Mouse (Mus musculus) heart, adult 2 months (tissue): Measurements from ENCODE around the gene Hoxa4. TPM values are rescaled to one million over a fixed set of nuclear protein-coding genes. Genes with fewer than 3 reads are reported as not detected.

Experiments used
- DNase-seq, 2 experiments: peaks; one replicate each; pipeline ENCODE4 v3.0.0; 2021
- H3K27ac ChIP-seq: fragments of 200-600 bp; 2 replicates; pipeline ENCODE4 v1.8.1; 2022
- H3K27me3 ChIP-seq: fragments of 200-500 bp; 2 replicates; pipeline ENCODE4 v1.6.1; 2012; ENCODE audit warnings: mild to moderate bottlenecking, low read length, inconsistent platforms, mixed read lengths; ENCODE audit not compliant: control insufficient read depth, insufficient read depth
- H3K36me3 ChIP-seq: fragments of 200-500 bp; 2 replicates; pipeline ENCODE4 v1.6.1; 2012; ENCODE audit warnings: low read length, inconsistent platforms; ENCODE audit not compliant: control insufficient read depth, insufficient read depth
- H3K4me1 ChIP-seq: fragments of 200-500 bp; 2 replicates; pipeline ENCODE4 v1.6.1; 2011; ENCODE audit warnings: low read length; ENCODE audit not compliant: control insufficient read depth, insufficient read depth
- H3K4me3 ChIP-seq: fragments of 200-600 bp; 2 replicates; pipeline ENCODE4 v1.8.1; 2022
- H3K79me2 ChIP-seq: fragments of 200-500 bp; replicated peaks from 2 replicates; pipeline ENCODE4 v1.6.1; 2012; ENCODE audit warnings: mild to moderate bottlenecking, inconsistent platforms, low read length, moderate library complexity, mixed read lengths; ENCODE audit not compliant: control insufficient read depth, insufficient read depth
- H3K9ac ChIP-seq: fragments of 200-500 bp; 2 replicates; pipeline ENCODE4 v1.6.1; 2012; ENCODE audit warnings: low read depth, mild to moderate bottlenecking, control low read depth, inconsistent platforms, low read length, mixed read lengths
- CTCF ChIP-seq: fragments of 200-600 bp; IDR thresholded peaks from 2 replicates; pipeline ENCODE4 v1.8.1; 2022; ENCODE audit warnings: antibody characterized with exemption, mild to moderate bottlenecking, moderate library complexity
- EP300 ChIP-seq: fragments of 200-500 bp; IDR thresholded peaks from 2 replicates; pipeline ENCODE4 v1.6.1; 2011; ENCODE audit warnings: low read depth, low read length, control low read depth; ENCODE audit not compliant: insufficient read depth
- POLR2A ChIP-seq: fragments of 200-500 bp; IDR thresholded peaks from 2 replicates; pipeline ENCODE4 v1.6.1; 2011; ENCODE audit warnings: mild to moderate bottlenecking, low read depth, low read length, control low read depth; ENCODE audit not compliant: insufficient read depth
- WGBS: fragments of 180-500 bp; shearing (Covaris S2); methylation state at CpG from one replicate; pipeline ENCODE4 v1.1.7; 2018; 5-methylcytosine and 5-hydroxymethylcytosine counted together
- intact Hi-C: fragments of 180-260 bp; cut with DNase I; formaldehyde crosslinking; loops from one replicate; pipeline ENCODE4 v1.15.1; 2025
- polyA plus RNA-seq: library from polyadenylated mRNA; depleted of rRNA; stranded (reverse); fragments of >200 nt; gene quantifications from 2 replicates; pipeline ENCODE4 v1.2.3, GENCODE M21; 2012
- total RNA-seq, 2 experiments: library from RNA; stranded (reverse); gene quantifications; 2 replicates each; pipeline ENCODE4 v1.2.3; 2021

The Hoxa4 gene
- total and polyA plus RNA-seq, 3 experiments: 0.14 to 0.84 (median 0.34) TPM

DNA sequence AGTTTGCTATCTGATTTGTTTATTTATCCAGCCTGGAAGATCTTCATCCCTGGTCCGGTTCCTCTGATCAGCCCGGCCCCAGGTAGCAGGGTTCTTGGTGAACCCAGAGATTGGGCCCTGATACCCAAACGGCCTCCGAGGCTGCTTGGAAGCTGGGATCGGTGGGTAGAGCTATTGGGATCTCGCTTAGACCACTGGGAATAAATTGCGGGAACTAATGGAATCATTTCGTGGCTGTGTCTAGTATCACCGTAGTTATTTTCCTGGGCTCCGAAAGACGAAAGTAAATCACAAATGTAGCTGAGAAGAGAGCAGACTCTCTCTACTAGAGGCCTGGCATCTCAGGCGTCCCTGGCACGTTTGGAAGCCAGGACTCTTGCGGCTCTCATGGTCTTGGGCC lies 13.7 kb upstream of the Hoxa4 start:
- Histone ChIP-seq H3K36me3 (no peaks in the 10 kb centered on the region), H3K4me3 (no peak overlapping the region), H3K79me2 (no peaks in the 10 kb centered on the region), H3K27ac (no peak overlapping the region), H3K9ac (no peak overlapping the region), H3K27me3 (peaks cover 44% of the 10 kb centered on the region), H3K4me1 (no peaks in the 10 kb centered on the region)
- WGBS: 18% methylated on average over 14 of the region's 14 CpGs
- intact Hi-C loops: no loop called here
- no peak for TF ChIP-seq EP300
- DNase-seq: no peak

GRCm38 (mm10) chr6:52204050-52204752 lies 12.6 kb upstream of the Hoxa4 start, which contains the start of gene Hoxa5:
Hoxa5 (minus strand) TSS chr6:52204587.
- no peaks in the 10 kb centered on the region for H3K79me2 ChIP-seq
- peak within 1 kb of the TSS; percentile 63 for H3K9ac ChIP-seq
- no peaks in the 10 kb centered on the region for H3K36me3 ChIP-seq
- TF ChIP-seq POLR2A (peak; percentile 50; the same call in 1 of the 2 replicates), EP300 (no peak), CTCF (peak; percentile 80)
- peaks cover 40% of the 10 kb centered on the region for H3K27me3 ChIP-seq
- intact Hi-C loops: no loop called here
- H3K4me3 ChIP-seq: peak within 1 kb of the TSS; percentile 53
- DNase-seq: peak; percentile 63 to 73
- peak within 1 kb of the TSS; percentile 56 for H3K27ac ChIP-seq
- 6% methylated on average over 65 of the region's 65 CpGs for WGBS
- no peaks in the 10 kb centered on the region for H3K4me1 ChIP-seq

DNA sequence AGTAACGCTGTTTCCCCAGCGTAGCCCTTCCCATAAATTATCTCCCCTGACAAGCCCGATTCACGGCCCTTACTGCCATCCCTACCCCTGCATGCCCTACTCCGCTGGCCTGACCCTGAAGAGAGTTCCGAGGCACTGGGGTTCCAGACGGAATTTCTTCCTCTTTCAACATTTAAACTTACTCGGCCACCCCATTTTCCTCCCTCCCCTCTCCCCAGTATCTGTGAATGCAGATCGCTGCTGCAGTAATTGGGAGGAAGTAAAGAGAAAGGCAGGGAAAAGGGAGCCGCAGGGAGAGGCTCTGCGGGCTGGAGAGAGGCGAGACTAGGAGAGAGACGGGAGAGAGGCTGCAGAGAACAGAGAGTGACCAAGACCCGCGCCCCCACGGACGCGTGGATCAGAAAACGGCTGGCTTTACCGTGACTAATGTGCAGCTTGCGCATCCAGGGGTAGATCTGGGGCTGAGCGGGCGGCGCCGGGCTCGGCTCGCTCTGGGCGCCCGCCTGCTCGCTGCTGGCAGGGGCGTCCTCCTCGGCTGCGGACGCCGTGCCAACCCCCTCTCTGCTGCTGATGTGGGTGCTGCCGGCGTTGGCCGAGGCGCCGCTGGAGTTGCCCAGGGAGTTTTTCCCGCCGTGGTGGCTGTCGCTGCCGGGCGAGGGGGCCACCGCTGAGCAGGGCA lies 12.0 kb upstream of the Hoxa4 start:
- Histone ChIP-seq H3K27me3 (peaks cover 35% of the 10 kb centered on the region), H3K36me3 (no peaks in the 10 kb centered on the region), H3K79me2 (no peaks in the 10 kb centered on the region), H3K4me3 (peak overlapping the region; percentile 53), H3K9ac (peak overlapping the region; percentile 63), H3K4me1 (no peaks in the 10 kb centered on the region), H3K27ac (peak overlapping the region; percentile 56)
- TF ChIP-seq CTCF: no peak
- TF ChIP-seq EP300: no peak
- TF ChIP-seq POLR2A: no peak
- intact Hi-C loops: no loop called here
- 7% methylated on average over 46 of the region's 46 CpGs for WGBS
- peak; percentile 19 to 46 for DNase-seq

DNA sequence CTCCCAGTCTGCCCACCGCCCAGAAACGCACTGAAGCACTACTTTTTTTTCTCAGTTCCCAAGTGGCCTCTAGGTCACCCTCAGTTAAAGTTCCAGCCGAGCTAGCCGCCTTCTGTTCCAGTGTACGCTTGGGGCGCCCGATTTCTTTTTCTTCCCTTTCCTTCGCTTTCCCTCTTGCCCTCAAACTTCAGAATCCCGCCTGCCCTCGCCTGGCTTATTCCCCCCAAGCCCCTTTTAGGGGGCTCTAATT lies 11.5 kb upstream of the Hoxa4 start:
- intact Hi-C loops: no loop called here
- TF ChIP-seq CTCF (no peak), EP300 (no peak), POLR2A (no peak)
- H3K79me2 ChIP-seq: no peaks in the 10 kb centered on the region
- H3K9ac ChIP-seq: peak overlapping the region; percentile 63
- peak overlapping the region; percentile 53 for H3K4me3 ChIP-seq
- H3K27ac ChIP-seq: peak overlapping the region; percentile 56; the same call in 1 of the 2 replicates
- DNase-seq: no peak
- H3K4me1 ChIP-seq: no peaks in the 10 kb centered on the region
- WGBS: 6% methylated on average over 10 of the region's 10 CpGs
- peaks cover 31% of the 10 kb centered on the region for H3K27me3 ChIP-seq
- H3K36me3 ChIP-seq: no peaks in the 10 kb centered on the region

- 18% methylated on average over 22 of the region's 22 CpGs for WGBS
- intact Hi-C loops: no loop called here
Measured at GRCm38 (mm10) chr6:52202362-52203120, 11.0 kb upstream of the Hoxa4 start.

GRCm38 (mm10) chr6:52201269-52201668 lies 9.7 kb upstream of the Hoxa4 start:
- Histone ChIP-seq H3K27ac (no peak overlapping the region), H3K4me3 (no peak overlapping the region), H3K9ac (no peak overlapping the region), H3K79me2 (no peaks in the 10 kb centered on the region), H3K27me3 (peaks cover 31% of the 10 kb centered on the region), H3K36me3 (no peaks in the 10 kb centered on the region), H3K4me1 (no peaks in the 10 kb centered on the region)
- intact Hi-C loops: no loop called here
- TF ChIP-seq CTCF (no peak), POLR2A (no peak), EP300 (no peak)
- WGBS: 55% methylated on average over 1 of the region's 1 CpGs
- DNase-seq: no peak

More at GRCm38 (mm10) chr6:52202362-52203120, 11.0 kb upstream of the Hoxa4 start:
- DNase-seq: no peak
- TF ChIP-seq EP300 (no peak), POLR2A (no peak), CTCF (no peak)
- Histone ChIP-seq H3K4me1 (no peaks in the 10 kb centered on the region), H3K79me2 (no peaks in the 10 kb centered on the region), H3K9ac (no peak overlapping the region), H3K27me3 (peaks cover 32% of the 10 kb centered on the region), H3K27ac (no peak overlapping the region; the same call in 1 of the 2 replicates), H3K4me3 (peak overlapping the region; percentile 53), H3K36me3 (no peaks in the 10 kb centered on the region)
